In the genomic region with DNA sequence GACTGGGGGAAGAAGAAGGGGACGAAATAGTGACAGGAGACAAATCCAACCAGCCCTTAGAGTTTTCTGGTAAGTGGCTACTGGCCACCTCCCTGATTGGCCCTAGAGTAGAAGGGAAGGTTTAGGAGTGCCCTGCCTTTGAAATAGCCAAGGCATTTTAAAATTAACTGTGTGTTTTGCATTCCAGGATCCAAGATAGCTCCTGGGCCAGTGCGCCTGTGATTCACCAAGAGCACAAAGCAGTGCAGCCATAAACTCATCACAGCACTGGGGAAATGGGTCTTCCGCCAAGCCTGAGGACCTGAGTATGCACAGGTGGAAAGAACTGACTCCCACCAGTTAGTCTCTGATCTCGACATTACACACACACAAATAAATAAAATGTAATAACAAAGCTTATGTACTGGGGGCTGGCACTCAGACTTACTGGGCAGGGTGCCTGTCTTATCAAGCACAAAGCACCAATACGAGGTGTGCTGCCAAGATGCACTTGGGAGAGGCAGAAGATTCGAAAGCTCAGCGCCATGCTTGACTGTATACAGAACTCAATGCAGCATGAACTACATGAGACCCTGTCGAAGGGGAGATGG, we compare ENCODE assay signal across 18 mouse cellular contexts. TPM values are rescaled to one million over a fixed set of nuclear protein-coding genes. Genes with fewer than 3 reads are reported as not detected.
DNase-seq lines count a peak whose midpoint lies in the region; ATAC-seq lines count a peak whose summit lies in the region.
"Had no signal": no experiment of that assay in that cellular context is flagged by ENCODE, and none has a peak within 500 bp of the region (broad histone marks: within the 10 kb centered on the region; RNA-seq: fewer than 3 reads in every experiment).

No protein-coding gene starts in this region.

- H3K4me1 ChIP-seq in forebrain, embryonic 14.5 days (ENCODE audit: control insufficient read depth, insufficient read depth, low read length): no peaks in the 10 kb centered on the region
- H3K4me1 ChIP-seq in forebrain, embryonic 11.5 days (replicated peaks; ENCODE audit: control insufficient read depth, insufficient read depth, low read length): no peaks in the 10 kb centered on the region
- H3K4me1 ChIP-seq: embryonic facial prominence, embryonic 13.5 days; midbrain, embryonic 10.5 days had no signal

- ATAC-seq in forebrain, embryonic 14.5 days: no peak
- no peak for ATAC-seq in forebrain, embryonic 11.5 days (replicated peaks; ENCODE audit: low FRiP score)
- ATAC-seq: hindbrain, embryonic 16.5 days had no signal

- no peaks in the 10 kb centered on the region for H3K9me3 ChIP-seq in forebrain, embryonic 14.5 days (replicated peaks; ENCODE audit: control insufficient read depth, low read length)
- no peaks in the 10 kb centered on the region for H3K9me3 ChIP-seq in forebrain, embryonic 11.5 days (ENCODE audit: control insufficient read depth, low read length)
- H3K9me3 ChIP-seq: embryonic facial prominence, embryonic 13.5 days; midbrain, embryonic 10.5 days had no signal

- H3K27me3 ChIP-seq in forebrain, embryonic 14.5 days (replicated peaks; ENCODE audit: control insufficient read depth, insufficient read depth, low read length): no peaks in the 10 kb centered on the region
- H3K27me3 ChIP-seq in forebrain, embryonic 11.5 days (ENCODE audit: control insufficient read depth, insufficient read depth, low read length): no peaks in the 10 kb centered on the region
- H3K27me3 ChIP-seq: embryonic facial prominence, embryonic 13.5 days had no signal

- no peak overlapping the region for H3K4me2 ChIP-seq in forebrain, embryonic 14.5 days (ENCODE audit: low read length)
- no peak overlapping the region for H3K4me2 ChIP-seq in forebrain, embryonic 11.5 days (ENCODE audit: low read depth, low read length, severe bottlenecking)
- H3K4me2 ChIP-seq: embryonic facial prominence, embryonic 13.5 days had no signal

- no peak overlapping the region for H3K4me3 ChIP-seq in forebrain, embryonic 14.5 days (ENCODE audit: low read depth, low read length)
- no peak overlapping the region for H3K4me3 ChIP-seq in forebrain, embryonic 11.5 days (ENCODE audit: low read depth, low read length)
- H3K4me3 ChIP-seq: embryonic facial prominence, embryonic 13.5 days; midbrain, embryonic 10.5 days had no signal

- no peak overlapping the region for H3K27ac ChIP-seq in forebrain, embryonic 14.5 days (ENCODE audit: low read depth, low read length)
- H3K27ac ChIP-seq in forebrain, embryonic 11.5 days (ENCODE audit: low read depth, low read length): no peak overlapping the region
- H3K27ac ChIP-seq: embryonic facial prominence, embryonic 13.5 days; midbrain, embryonic 10.5 days; stomach, postnatal 0 days had no signal

- peaks cover 41% of the 10 kb centered on the region for H3K36me3 ChIP-seq in forebrain, embryonic 14.5 days (ENCODE audit: control insufficient read depth, insufficient read depth, low read length)
- H3K36me3 ChIP-seq in forebrain, embryonic 11.5 days (ENCODE audit: control insufficient read depth, insufficient read depth, low read length): no peaks in the 10 kb centered on the region; the same call in 1 of the 2 replicates

- intact Hi-C loops in heart, postnatal 36 days (cut with DNase I): no loop called here

- DNase-seq in forebrain, embryonic 14.5 days (ENCODE audit: low spot score): peak; percentile 5
- no peak for DNase-seq in forebrain, embryonic 11.5 days (ENCODE audit: low spot score)
- DNase-seq in ovary, adult 18-20 months (ENCODE audit: low spot score): peak; percentile 17
- no peak for DNase-seq in ovary, postnatal 10 days (ENCODE audit: low spot score)
- peak; percentile 44 to 63 for DNase-seq in heart, adult 9 months (ENCODE audit: low spot score in 2 of 2)
- DNase-seq in heart, postnatal 36 days: peak; percentile 37 to 59
- no peak for DNase-seq in embryo, embryonic 11 days
- no peak for DNase-seq in kidney, adult 18-20 months
- DNase-seq: adrenal gland, adult 2 months; cerebellum, adult 11-12 months; kidney, adult 2 months; kidney, postnatal 36 days; lung, adult 18-20 months; thymus, postnatal 4 days had no signal

- no peak overlapping the region for H3K9ac ChIP-seq in forebrain, embryonic 14.5 days (ENCODE audit: low read length)
- H3K9ac ChIP-seq in forebrain, embryonic 11.5 days (ENCODE audit: low read length): no peak overlapping the region
- H3K9ac ChIP-seq: embryonic facial prominence, embryonic 13.5 days had no signal

- 91% methylated on average over 8 of the region's 8 CpGs for WGBS in forebrain, embryonic 14.5 days
- WGBS in forebrain, embryonic 11.5 days: 94% methylated on average over 8 of the region's 8 CpGs

RNA-seq across cellular contexts. Expression of gene Sec11a, which starts 15.9 kb away (rescaled TPM):
- polyA plus RNA-seq in forebrain, embryonic 14.5 days (2014; fragmentation: Nextera tagmentation; extraction: Ambion mirVana): 149 and 164 TPM in 2 replicates
- 169 and 201 TPM in 2 replicates for polyA plus RNA-seq in forebrain, embryonic 11.5 days (2014; fragmentation: Nextera tagmentation; extraction: Ambion mirVana)
- 10 to 100 TPM; 51.2 to 52.2 TPM for total RNA-seq in heart, postnatal 36 days (2021)

RNA-seq across cellular contexts. Expression of gene Nmb, which starts 26.8 kb away (rescaled TPM):
- 3.8 and 7.9 TPM in 2 replicates for polyA plus RNA-seq in forebrain, embryonic 14.5 days (2014; fragmentation: Nextera tagmentation; extraction: Ambion mirVana)
- 7.3 and 8.6 TPM in 2 replicates for polyA plus RNA-seq in forebrain, embryonic 11.5 days (2014; fragmentation: Nextera tagmentation; extraction: Ambion mirVana)
- 1 to 10 TPM; 5.9 to 8.8 TPM for total RNA-seq in heart, postnatal 36 days (2021)

RNA-seq across cellular contexts. Expression of gene Wdr73, which starts 30.6 kb away (rescaled TPM):
- polyA plus RNA-seq in forebrain, embryonic 14.5 days (2014; fragmentation: Nextera tagmentation; extraction: Ambion mirVana): 36.3 and 38.1 TPM in 2 replicates
- 40.5 and 41.6 TPM in 2 replicates for polyA plus RNA-seq in forebrain, embryonic 11.5 days (2014; fragmentation: Nextera tagmentation; extraction: Ambion mirVana)
- 1 to 10 TPM; 5.1 to 5.6 TPM for total RNA-seq in heart, postnatal 36 days (2021)

Comparison
In these comparisons a context has a peak if more than half of its experiments do, and no peak if none do; other contexts are left out.
1. DNase-seq: peak in forebrain, embryonic 14.5 days (single experiment), ovary, adult 18-20 months (single experiment), heart, adult 9 months (2 of 2) and heart, postnatal 36 days (2 of 2); none in forebrain, embryonic 11.5 days (single experiment), ovary, postnatal 10 days (single experiment), embryo, embryonic 11 days (single experiment) and kidney, adult 18-20 months (single experiment).